Mouse (Mus musculus) erythroblast, embryonic 14.5 days (primary cell): ENCODE measurements around the gene Fblim1.

ENCODE experiments used
- GATA1 ChIP-seq: IDR thresholded peaks from 2 replicates; pipeline ENCODE4 v1.6.1; 2012; ENCODE audit warnings: low read length, inconsistent platforms, mixed read lengths
- TAL1 ChIP-seq: IDR thresholded peaks from 3 replicates; pipeline ENCODE4 v1.6.1; 2012; ENCODE audit warnings: low read length, inconsistent platforms, mixed read lengths

DNA sequence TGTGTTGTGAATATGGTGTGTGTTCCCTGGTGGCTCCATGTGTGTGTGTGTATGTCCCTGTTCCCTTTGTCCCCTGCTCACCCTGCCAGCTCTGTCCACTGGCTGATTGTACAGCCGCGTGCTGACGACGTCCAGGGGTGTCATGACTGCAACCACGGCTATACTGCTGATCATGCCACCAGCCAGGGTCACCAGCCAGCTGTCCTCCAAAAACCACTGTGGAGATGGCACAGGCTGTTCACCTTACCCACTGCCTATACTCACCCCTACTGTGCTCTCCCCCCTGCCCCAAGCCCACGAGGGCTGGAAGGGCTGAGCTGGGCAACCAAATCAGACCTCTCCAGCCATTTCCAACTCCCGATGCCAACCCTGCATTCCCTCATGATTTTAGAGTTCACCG lies 15.4 kb upstream of the Fblim1 start:
- TF ChIP-seq GATA1 (no peak), TAL1 (no peak)
